29 mouse cellular contexts compared by ENCODE assay signal in the genomic region with DNA sequence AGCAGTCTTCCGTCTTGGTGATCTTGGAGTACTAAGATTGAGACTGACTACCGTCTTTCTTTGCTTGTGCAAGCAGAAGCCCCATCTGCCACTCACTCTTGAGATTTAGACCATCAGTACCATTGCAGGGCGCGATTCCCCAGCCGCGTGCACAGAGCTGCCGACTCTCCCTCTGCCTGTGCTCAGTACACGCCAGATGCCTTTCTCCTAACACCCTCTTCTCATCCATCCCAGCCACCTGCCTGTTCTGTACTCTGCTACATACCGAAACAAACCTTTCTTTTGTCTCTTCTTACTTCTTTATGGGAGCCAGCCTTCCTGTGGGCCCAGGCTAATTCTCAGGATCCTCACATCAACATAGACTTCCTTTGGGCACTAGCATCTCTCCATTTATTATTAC. TPM values are rescaled to one million over a fixed set of nuclear protein-coding genes. Genes with fewer than 3 reads are reported as not detected.
"Had no signal": no experiment of that assay in that cellular context is flagged by ENCODE, and none has a peak within 500 bp of the region (broad histone marks: within the 10 kb centered on the region; RNA-seq: fewer than 3 reads in every experiment).

No protein-coding gene starts in this region.

- H3K27ac ChIP-seq: intestine, embryonic 15.5 days; kidney, embryonic 15.5 days; limb, embryonic 12.5 days; limb, embryonic 15.5 days; liver, embryonic 14.5 days; macrophage; midbrain, embryonic 13.5 days had no signal

- H3K36me3 ChIP-seq: intestine, embryonic 15.5 days had no signal

- H3K4me3 ChIP-seq: intestine, embryonic 15.5 days; kidney, embryonic 15.5 days; limb, embryonic 12.5 days; limb, embryonic 15.5 days; midbrain, embryonic 13.5 days had no signal

- H3K4me1 ChIP-seq: intestine, embryonic 15.5 days; kidney, embryonic 15.5 days; limb, embryonic 12.5 days; limb, embryonic 15.5 days; midbrain, embryonic 13.5 days had no signal

- H3K27me3 ChIP-seq: intestine, embryonic 15.5 days; kidney, embryonic 15.5 days; limb, embryonic 12.5 days; limb, embryonic 15.5 days; midbrain, embryonic 13.5 days had no signal

- H3K9me3 ChIP-seq: intestine, embryonic 15.5 days; kidney, embryonic 15.5 days; limb, embryonic 15.5 days; midbrain, embryonic 13.5 days had no signal

- DNase-seq: kidney, adult 11 months; kidney, adult 8-10 months; kidney, postnatal 10 days; kidney, postnatal 36 days; left cerebral cortex, postnatal 4 days; liver, postnatal 0 days; lung, embryonic 14.5 days; thymus, adult 18-20 months; thymus, postnatal 36 days had no signal

RNA-seq across cellular contexts. Expression of a gene that starts 48.9 kb away (rescaled TPM):
- total RNA-seq: left cerebral cortex, adult 8-10 months; left cerebral cortex, postnatal 14 days; left cerebral cortex, postnatal 4 days; megakaryocyte, adult 5-6 weeks; midbrain, postnatal 0 days had no signal
- polyA plus RNA-seq: intestine, embryonic 15.5 days; kidney, embryonic 15.5 days; limb, embryonic 12.5 days; limb, embryonic 15.5 days; liver, embryonic 11.5 days; liver, embryonic 14.5 days; liver, postnatal 0 days; lung, embryonic 14.5 days; lung, postnatal 0 days; macrophage; midbrain, embryonic 13.5 days; midbrain, postnatal 0 days; neural tube, embryonic 11.5 days; neural tube, embryonic 14.5 days; small intestine, adult 2 months; spleen, adult 2 months; stomach, embryonic 16.5 days; testis, adult 2 months; urinary bladder, adult 2 months had no signal
